Mouse (Mus musculus): ENCODE results near the gene Dnal1.

Gene Dnal1

DNA sequence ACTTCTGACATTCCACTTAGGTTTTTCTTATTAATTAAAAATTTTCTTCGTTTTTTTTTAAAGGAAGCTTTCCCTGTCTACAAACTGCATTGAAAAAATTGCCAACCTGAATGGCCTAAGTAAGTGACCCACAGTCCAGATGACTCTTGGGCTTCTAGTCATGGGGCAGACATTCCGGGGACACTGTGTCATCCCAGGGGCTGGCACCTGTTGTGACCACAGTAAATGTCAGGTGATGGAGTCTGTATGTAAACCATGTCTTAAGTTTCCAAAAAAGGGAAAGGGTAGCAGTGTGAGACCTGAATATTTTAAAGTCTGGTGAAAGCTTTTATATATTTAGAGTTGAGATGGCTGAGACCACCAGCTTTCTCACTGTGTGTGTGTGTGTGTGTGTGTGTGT lies 12.7 kb downstream of the Dnal1 start:
- no peak for DNase-seq (ENCODE audit: low spot score)

DNA sequence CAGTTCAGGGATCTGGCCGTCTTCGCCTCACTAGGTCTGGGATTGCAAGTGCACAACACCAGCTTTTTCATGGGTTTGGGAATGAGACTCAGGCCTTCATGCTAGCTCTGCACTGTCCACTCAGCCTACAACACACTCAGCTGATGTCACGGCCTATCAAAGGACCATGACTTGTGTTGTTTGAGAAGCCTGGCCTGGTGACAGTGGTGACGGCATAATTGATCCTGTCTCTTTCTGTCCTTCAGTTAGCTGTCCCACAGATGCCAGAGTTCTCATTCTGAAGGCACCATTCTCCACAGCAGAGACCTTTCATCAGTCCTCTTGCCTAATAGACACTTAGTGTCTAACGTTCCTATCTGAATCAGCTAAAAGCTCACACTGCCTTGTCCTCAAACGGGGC lies 14.4 kb downstream of the Dnal1 start:
- DNase-seq (ENCODE audit: low spot score): no peak

DNA sequence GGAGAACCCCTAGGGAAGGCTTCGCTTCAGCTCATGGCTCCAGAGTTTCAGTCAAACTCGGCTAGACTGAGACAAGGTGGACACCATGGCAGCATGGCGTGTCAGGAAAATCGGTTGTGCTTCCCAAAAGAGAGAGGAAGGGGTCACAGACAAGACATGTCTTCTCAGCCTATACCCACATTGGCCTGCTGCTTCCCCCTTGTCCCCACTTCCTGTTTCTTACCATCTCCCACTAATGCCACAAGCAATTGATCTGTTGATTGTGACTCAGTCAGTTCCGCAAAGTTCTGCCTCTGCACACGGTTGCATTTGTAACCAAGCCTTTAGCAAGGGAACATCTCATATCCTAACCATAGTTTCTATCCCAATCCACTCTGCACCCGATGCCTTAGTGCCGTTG lies 15.8 kb downstream of the Dnal1 start:
- peak; percentile 20 for DNase-seq (ENCODE audit: low spot score)

DNA sequence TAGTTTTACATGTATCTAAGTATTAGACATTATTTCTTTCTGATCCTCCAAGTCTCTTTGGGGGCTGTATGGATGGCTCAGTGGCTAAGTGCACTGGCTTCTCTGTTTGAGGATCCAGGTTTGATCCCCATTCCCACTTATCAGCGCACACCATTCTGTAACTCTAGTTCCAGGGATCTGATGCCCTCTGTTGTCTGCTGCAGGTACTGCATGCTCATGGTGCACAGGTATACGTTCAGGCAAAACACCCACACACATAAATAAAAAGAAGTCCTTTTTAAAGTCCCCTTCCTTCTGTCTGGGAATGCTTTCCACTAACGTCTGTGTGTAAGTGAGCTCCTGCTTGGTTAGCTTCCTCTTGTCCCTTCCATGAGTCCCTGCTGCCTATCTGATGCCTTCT lies 18.1 kb downstream of the Dnal1 start:
- DNase-seq (ENCODE audit: low spot score): peak; percentile 25

DNA sequence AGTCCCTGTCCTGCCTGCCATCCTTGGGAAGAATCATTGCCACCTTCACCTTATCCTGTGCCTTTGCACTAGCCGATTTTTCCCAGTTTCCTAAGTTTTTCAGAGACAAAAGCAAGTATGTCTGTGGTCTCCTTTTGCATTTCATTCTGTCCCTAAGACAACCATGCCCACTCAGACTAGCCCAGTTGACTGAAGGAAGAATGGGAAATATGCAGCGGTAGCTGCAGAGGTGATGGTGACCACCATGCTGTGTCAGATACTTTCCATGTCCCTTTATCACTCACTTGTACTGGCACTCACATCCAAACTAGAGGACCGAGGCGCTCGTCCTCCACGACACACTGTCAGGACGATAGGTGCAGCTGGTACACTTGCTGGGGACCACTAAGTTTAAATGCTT lies 23.0 kb downstream of the Dnal1 start:
- DNase-seq (ENCODE audit: low spot score): no peak

DNA sequence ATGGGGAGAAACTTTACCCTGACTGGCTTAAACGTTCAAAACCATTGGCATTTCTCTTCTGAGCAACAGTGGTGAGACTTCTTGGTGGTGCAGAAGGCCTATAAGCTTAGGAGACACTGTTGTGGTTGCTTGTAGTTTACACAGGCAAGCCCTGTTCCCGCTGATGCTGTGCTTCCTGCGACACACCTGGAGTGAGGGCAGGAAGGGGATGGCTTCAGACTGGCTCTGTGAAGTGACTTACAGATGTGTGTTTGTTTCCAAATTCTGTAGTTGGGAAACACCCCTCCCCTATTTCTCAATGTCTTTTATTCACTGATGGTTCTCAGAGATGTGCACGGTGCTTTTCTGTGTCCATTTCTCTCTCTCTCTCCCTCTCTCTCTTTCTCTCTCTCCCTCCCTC lies 26.0 kb downstream of the Dnal1 start:
- DNase-seq (ENCODE audit: low spot score): no peak

DNA sequence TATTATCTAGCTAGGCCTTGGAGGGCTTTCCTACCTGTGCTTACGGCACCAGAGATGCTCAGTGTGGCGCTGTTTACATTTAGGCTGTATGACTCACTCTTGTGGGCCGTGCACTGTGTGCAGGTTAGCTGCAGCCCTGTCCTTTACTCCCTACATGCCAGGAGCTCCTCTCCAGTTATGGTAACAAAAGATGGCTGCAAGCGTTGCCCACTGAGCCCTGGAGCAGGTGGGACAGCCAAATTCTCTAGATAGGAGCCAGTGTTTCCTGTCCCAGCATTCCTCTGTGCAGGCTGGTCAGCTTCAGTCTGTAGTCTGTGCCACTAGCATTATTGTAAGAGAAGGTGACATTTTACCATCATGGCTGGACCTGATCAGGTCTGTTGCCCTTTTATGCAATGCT lies 27.1 kb downstream of the Dnal1 start:
- DNase-seq (ENCODE audit: low spot score): no peak

DNA sequence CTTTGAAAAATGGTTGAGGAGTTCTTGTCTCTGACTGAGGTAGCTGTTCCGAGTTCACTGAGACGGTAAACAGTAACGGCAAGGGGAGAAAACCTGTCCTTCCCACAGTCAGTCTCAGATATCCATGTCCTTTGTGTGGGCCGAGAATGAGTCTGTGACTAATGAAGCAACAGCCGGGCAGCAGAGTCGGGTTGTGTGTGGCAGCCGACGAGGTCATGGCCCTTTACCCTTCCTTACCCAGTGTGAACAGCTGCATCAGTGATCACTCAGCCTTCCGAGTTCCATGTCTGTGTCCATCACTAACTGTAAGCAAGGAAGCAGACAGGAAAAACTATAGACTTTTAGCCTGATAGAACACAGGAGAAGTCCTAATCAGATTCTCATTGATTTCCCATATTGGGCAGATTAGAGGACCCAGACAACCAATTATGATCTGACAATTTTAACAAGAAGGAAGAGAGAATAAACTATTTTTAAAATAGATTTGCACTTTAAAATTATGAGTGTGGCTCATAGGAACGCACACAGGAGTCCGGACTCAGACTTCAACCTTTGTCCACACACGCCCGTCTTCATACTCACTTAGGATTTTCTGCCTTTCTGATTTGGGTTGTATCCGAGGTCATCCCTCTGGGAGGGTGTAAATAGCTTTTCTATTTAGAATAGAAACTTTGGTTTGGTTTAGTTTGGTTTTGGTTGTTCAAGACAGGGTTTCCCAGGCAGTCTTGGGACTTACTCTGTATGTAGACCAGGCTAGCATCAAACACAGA lies 28.3 kb downstream of the Dnal1 start:
- DNase-seq (ENCODE audit: low spot score): no peak

DNA sequence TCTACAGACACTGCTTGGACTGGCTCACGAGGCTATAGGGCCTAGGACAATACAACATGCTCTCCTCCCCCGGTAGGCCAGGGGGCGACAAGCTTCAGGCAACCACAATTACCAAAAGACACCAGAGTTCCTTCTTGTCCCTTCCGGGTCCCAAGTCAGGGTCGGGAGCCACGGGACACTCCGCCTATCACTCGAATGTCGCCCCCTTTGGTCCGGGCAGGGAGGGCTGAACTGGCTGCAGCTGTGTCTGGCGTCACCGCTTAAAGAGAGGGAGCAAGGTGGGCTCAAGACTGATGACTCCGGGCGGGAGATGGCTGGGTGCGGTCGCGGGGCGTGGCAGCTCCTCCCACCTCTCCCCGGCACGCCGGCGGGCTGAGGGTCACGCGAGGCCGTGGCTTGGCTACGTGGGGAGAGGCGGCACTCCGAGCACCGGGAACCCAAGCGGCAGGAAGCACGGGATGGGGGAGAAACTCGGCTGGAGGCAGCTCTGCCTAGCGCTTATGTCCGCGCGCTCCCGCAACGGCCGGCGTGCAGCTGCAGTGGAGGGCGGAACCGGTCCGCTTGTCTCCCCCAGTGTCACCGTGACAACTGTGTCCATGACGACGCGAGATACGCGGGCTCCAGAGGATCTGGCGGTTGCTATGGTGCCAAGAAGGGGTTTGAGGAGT lies 33.9 kb downstream of the Dnal1 start, which contains the start of gene Pnma1:
Gene Pnma1, minus strand, starts transcription at position 536 of the 668 bp plus-strand sequence.
- DNase-seq (ENCODE audit: low spot score): peak; percentile 47

DNA sequence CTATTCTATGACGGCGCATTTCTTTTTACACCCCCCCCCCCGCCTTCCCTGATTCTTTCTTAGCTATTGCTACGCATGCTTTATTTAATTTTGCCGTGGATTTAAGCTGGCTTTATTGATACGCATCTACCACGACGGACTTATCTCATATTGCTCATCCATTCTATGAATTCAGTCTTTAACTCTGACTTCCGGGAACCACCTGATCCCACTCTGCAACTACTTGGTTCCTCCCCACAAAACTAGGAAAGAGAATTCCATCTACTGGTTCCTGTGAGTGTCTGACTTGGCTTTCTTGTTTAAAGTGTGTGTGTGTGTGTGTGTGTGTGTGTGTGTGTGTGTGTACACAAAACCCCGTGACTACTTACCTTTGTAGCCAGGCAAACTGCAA lies 34.5 kb downstream of the Dnal1 start:
- no peak for DNase-seq (ENCODE audit: low spot score)

DNA sequence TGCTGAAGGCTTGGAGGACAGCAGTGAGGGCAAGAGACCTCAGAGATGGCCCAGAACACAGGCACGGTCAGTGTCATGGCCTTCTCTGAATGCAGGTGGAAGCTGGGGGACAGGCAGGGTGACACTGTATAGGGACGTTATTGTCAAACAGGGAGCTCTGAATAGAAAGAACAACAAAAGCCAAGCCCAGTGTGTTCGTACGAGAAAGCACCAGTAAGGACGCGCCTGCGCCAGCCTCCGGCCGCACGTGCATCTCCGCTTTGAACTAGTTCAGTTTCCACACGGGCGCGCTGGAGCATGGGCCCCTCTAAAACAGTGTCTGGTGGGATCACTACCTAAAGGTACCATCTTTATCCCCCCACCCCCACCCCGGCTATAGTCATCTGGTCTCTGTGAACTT lies 35.8 kb downstream of the Dnal1 start:
- DNase-seq (ENCODE audit: low spot score): no peak

DNA sequence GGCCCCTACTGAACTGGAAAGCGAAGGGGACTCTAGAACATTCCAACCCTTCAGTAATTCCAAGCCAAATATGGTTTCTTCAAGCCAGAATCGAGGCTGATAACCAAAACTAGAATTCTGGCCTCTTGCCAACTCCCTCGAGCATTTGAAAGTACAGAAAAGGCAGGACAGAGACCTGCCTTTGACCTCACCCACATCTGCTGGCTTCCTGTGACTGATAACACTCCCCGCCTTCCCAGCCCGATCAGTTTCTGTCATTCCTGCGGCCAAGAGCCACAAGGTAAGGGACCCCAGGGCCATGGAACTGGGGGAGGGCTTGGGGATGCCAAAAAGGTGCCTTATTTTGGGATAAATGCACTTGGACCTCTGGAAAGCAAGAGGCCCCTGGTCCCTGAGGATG lies 36.8 kb downstream of the Dnal1 start:
- DNase-seq (ENCODE audit: low spot score): no peak

DNA sequence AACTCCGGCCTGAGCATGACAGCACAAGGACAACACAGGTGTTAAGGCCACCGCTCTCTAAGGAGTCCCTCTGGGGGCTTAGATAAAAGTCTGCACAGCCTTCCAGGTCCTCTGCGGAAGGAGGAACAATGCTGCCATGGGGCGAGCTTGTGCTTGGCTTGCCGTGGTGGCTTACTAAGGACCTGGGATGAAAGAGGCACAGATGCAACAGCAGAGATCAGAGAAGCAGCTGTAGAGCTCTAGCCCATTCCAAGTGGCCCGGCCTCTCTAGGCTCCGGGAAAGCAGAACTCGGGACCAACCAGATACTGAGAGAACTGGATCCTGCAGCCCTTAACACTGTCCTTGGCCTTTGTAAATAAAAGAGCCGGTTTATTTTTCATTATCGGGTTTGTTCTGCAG lies 37.7 kb downstream of the Dnal1 start:
- DNase-seq (ENCODE audit: low spot score): no peak

DNA sequence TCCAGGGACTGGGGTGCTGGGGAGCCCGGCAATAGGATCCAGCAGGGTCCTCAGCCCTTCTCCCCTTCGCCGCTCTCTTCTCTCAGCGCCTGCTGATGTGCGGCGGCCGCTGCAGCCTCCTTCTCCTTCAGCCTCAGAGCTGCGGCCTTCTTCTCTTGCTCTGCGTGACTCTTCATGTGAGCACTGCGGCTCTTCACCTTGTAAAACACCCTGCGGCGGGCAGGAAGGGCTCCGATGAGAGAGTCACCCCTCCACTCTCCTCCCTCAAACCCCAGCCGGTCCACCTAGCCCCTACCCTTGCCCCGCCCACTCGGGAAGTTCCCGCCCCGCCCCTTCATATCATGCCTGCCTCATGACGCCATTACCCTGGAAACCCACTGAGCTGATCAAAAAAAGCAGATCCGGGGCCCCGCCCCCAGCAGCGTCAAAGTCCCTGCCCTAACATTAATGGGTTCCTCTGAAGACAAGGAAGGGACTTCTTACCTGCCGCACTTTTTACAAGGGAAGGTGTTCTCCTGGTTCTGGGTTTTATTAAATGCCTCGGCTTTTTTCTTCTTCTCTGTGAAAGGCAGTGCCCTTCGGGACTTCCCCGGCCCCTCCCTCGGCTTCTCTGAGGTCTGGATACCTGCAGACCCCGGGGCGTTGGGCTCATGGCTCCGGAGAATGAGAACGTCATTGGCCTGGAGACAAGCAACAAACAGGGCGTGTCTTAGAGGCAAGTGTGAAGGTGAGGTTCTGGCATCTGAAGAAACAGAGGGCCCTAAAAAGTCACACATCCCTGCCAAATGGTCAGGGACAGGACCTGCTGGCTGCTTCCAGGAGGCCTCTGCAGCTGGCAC lies 38.4 kb downstream of the Dnal1 start:
- no peak for DNase-seq (ENCODE audit: low spot score)

DNA sequence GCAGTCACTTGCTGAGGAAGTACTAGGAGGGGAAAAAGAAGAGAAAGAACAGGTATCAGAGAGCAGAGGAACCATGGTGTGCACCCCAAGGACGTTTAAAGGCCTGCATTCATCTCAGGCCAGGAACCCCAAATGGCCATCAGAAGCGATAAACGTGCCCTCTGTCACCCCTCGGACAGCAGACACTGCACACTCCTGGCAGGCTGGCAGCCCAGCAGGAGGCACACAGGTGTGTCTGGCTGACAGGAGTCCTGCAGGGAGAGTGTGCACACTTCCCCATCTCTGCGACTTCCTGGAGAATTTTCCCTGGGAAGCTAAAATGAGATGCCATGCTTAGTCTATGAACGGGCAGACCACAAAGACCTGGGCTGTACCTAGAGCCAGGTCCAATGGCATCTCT lies 39.2 kb downstream of the Dnal1 start:
- DNase-seq (ENCODE audit: low spot score): no peak

DNA sequence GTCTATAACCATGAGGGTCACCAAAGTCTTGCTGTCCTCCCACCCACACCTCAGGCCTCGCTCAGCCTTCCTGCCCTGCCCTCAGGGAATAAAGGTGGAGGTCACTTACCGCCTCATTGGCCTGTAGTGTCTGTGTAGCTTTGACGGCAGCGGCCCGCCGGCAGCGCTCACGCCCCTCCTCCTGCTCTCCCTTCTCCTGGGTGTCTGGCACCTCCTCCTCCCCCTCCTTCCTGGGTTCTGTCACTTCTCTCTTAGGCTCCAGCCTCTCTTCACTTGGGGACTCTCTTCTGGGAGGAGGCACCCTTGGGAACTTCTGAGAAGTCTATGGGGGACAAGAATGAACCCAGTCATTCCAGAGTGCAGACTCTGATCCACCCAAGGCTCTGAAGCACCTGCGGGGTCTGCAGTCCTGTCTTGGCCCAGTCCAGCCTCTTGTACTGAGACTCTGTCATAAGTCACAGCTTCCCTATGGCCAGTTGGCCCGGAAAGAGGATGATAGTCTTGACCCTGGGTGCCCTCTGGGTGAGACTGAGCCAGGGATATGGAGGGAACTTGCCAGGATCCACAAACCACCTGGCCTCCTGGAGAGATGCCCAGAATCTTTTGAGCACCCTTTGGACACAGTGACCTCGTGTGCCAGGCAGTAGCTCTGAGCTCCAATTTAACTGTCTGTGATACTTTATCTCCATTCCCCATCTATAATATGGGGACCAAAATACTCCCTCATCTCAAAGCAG lies 40.8 kb downstream of the Dnal1 start:
- peak; percentile 78 for DNase-seq (ENCODE audit: low spot score)

DNA sequence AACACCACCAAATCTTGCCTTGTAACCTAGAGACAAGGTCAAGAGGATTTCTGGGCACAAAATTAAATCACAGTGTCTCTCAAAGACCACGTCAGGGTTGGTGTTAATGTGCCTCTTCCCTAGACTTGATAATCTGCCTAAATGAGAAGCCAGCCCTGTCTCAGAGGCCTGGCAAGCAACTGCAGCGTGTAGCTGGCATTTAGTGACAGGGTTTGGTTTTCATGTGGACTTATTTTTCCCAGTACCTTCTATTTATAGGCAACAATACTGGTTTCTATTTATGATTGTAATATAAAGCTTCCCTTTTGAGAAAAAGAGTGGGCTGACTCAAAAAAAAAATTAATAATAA lies 41.3 kb downstream of the Dnal1 start:
- no peak for DNase-seq (ENCODE audit: low spot score)

DNA sequence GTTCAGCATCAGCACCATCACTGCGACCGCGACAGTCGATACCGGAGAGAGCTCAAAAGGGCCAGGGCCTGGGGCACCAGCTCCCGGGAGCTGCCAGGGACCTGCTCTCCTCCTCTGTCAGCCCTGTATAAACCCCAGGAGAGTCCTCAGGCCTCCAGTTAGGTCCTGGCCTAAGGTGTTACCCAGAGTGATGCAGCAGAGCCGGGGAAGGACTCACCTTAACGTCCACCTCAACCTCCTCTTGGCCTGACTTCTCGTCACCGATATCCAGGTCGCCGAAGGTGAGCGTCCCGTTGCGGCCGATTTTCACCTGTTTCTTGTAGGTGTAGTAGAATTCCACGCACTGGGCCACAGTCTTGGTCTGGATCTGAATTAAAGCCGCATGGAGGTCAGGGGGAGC lies 42.0 kb downstream of the Dnal1 start:
- no peak for DNase-seq (ENCODE audit: low spot score)

DNA sequence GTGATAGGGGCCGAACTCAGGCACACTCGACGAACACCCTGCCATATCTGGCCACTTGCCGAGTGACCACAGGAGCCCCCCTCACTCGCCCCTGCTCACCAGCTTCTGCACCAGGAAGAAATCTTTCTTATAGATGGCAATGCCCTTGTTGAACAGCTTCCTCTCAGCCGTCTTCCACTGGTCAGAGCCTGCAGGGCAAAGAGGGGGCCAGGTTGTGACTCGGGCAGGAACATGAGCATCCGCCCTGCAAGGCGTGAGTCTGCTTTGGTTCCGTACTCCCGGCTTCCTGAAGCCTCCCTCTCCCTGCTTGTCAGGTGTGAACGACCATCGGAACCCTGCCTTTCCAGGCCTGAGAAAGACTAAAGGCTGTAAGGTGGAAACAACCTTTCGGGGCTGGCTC lies 44.0 kb downstream of the Dnal1 start:
- no peak for DNase-seq (ENCODE audit: low spot score)

DNA sequence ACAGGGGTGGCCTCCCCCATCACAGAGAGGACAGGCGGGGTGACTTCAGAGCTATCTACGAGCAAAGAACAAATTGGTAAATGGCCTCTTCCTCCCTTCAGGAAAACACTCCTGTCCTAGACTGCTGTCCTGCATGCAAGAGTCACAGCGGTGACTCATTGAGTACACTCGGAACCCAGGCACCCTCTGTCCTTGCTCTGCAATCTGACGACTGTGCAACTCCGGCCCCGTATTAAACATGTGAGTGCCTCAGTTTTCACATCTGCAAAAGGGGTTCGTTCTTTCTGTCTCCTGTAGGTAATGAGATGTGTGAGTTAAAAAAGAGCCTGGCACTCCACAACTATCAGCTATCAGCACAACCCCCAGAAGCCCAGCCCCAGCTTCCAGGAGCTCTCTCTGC lies 46.3 kb downstream of the Dnal1 start:
- no peak for DNase-seq (ENCODE audit: low spot score)

DNA sequence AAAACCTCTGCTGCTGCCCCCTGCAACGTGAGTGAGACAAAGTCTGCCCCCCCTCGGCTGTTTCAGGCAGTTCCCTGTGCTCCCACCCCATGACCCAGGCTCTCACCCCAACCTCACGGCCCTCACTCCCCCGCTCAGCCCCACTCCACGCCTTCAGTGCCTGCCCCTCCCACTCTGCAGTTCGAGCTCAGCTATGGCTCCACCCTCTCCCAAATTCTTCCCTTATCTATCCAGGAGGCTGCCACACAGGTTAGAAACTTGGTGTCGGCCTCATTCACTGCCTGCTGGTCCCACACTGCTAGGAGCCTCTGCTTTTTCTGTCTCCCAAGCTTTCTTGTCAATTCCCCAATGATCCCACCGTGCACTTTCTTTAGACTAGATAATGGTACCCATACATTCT lies 47.0 kb downstream of the Dnal1 start:
- peak; percentile 54 for DNase-seq (ENCODE audit: low spot score)
